Mouse (Mus musculus) stomach, postnatal 0 days (tissue): ENCODE results near the gene Ccdc181.

Experiments used
- CTCF ChIP-seq: IDR thresholded peaks from 2 replicates; pipeline ENCODE4 v1.5.1; 2016; ENCODE audit warnings: antibody characterized with exemption, low read depth, mild to moderate bottlenecking, moderate library complexity
- EP300 ChIP-seq: optimal IDR thresholded peaks from 2 replicates; pipeline ENCODE3; 2016; ENCODE audit warnings: antibody characterized with exemption

DNA sequence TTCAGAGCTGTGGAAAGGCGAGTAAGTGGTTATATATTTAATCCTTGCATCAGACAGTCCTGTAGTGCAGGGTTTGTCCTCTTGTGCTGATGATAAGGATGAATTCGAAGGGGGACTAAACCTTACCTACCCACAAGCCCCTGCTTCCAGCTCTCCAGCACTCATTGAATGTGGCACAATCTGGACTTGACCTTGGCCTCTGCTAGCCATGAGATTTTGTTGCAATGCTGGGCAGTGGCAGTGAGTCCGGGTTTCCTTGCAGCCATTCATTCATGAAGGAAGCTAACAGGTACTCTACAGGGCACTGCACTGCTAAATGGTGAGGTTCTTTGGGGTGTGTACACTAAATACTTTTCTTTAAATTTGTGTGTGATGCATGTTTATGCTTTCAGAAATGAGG, 20.5 kb upstream of the Ccdc181 start:
- TF ChIP-seq CTCF (no peak), EP300 (no peak)
